Mouse (Mus musculus) midbrain, embryonic 11.5 days (tissue): ENCODE results near the gene Zic5. TPM values are rescaled to one million over a fixed set of nuclear protein-coding genes. Genes with fewer than 3 reads are reported as not detected.
A peak's percentile ranks its signal among the peaks of the same experiment; 100 is the strongest.
"Not testable (repeated sequence)": the region's sequence is repeated elsewhere in the genome, so short reads cannot be mapped to it uniquely, and the experiment has no call there.

ENCODE experiments used
- ATAC-seq: fragments of 200-750 bp; cut with Nextera tagmentation; 2 replicates; pipeline ENCODE4 v1.8.0; 2017; ENCODE audit warnings: moderate TSS enrichment, moderate library complexity; ENCODE audit not compliant: low FRiP score
- DNase-seq: peaks from one replicate; pipeline ENCODE4 v3.0.0; 2015; ENCODE audit warnings: low spot score; ENCODE audit errors: missing footprints
- H3K27ac ChIP-seq: fragments of 300-500 bp; sonication (generic); 2 replicates; pipeline ENCODE4 v1.5.1; 2014; ENCODE audit warnings: low read depth, low read length
- H3K27me3 ChIP-seq: fragments of 300-500 bp; sonication (generic); 2 replicates; pipeline ENCODE4 v1.6.1; 2014; ENCODE audit warnings: mild to moderate bottlenecking, low read length, moderate library complexity, mixed read lengths; ENCODE audit not compliant: control insufficient read depth, insufficient read depth
- H3K36me3 ChIP-seq: fragments of 300-500 bp; sonication (generic); 2 replicates; pipeline ENCODE4 v1.6.1; 2014; ENCODE audit warnings: mild to moderate bottlenecking, low read length, moderate library complexity, mixed read lengths; ENCODE audit not compliant: control insufficient read depth, insufficient read depth
- H3K4me1 ChIP-seq: fragments of 300-500 bp; sonication (generic); 2 replicates; pipeline ENCODE4 v1.6.1; 2014; ENCODE audit warnings: low read length; ENCODE audit not compliant: control insufficient read depth, insufficient read depth
- H3K4me2 ChIP-seq: fragments of 300-500 bp; sonication (generic); 2 replicates; pipeline ENCODE4 v1.6.1; 2014; ENCODE audit warnings: mild to moderate bottlenecking, moderate library complexity
- H3K4me3 ChIP-seq: fragments of 300-500 bp; sonication (generic); 2 replicates; pipeline ENCODE4 v1.5.1; 2014; ENCODE audit warnings: low read depth, low read length
- H3K9ac ChIP-seq: fragments of 300-500 bp; sonication (generic); 2 replicates; pipeline ENCODE4 v1.6.1; 2014; ENCODE audit warnings: low read length
- H3K9me3 ChIP-seq: fragments of 300-500 bp; sonication (generic); 2 replicates; pipeline ENCODE4 v1.6.1; 2016; ENCODE audit warnings: low read length; ENCODE audit not compliant: control insufficient read depth
- WGBS: fragments of 180-500 bp; shearing (Covaris S2); extraction: QIAGEN DNeasy Blood & Tissue Kit; methylation state at CpG from one replicate; pipeline ENCODE4 v1.1.7; 2014; 5-methylcytosine and 5-hydroxymethylcytosine counted together
- polyA plus RNA-seq: library from polyadenylated mRNA; unstranded; fragments of >200 nt; fragmentation: Nextera tagmentation; extraction: Ambion mirVana; gene quantifications from 2 replicates; pipeline ENCODE4 v1.2.1, GENCODE M21; 2014

Gene Zic5
- polyA plus RNA-seq, 1 experiment from 2014 or later, result 14.6 TPM

- peak overlapping the region; percentile 79 for H3K4me2 ChIP-seq
Observed at GRCm38 (mm10) chr14:122461966-122462365, 3.5 kb downstream of the Zic5 start.

GRCm38 (mm10) chr14:122461500-122461899 is 4.0 kb downstream of the Zic5 start:
- Histone ChIP-seq H3K4me1 (peaks cover 17% of the 10 kb centered on the region), H3K27me3 (peaks cover 46% of the 10 kb centered on the region), H3K27ac (peak overlapping the region; percentile 95; the same call in 1 of the 2 replicates), H3K9me3 (no peaks in the 10 kb centered on the region), H3K4me2 (peak overlapping the region; percentile 79), H3K4me3 (peak overlapping the region; percentile 70), H3K9ac (peak overlapping the region; percentile 91), H3K36me3 (no peaks in the 10 kb centered on the region)
- ATAC-seq (no peak), DNase-seq (no peak)
- WGBS, result 12% methylated on average over 3 of the region's 3 CpGs

More at GRCm38 (mm10) chr14:122461966-122462365, 3.5 kb downstream of the Zic5 start:
- Histone ChIP-seq H3K9ac (peak overlapping the region; percentile 91), H3K4me3 (peak overlapping the region; percentile 70), H3K4me1 (peaks cover 16% of the 10 kb centered on the region), H3K27me3 (peaks cover 50% of the 10 kb centered on the region), H3K9me3 (no peaks in the 10 kb centered on the region), H3K27ac (peak overlapping the region; percentile 95), H3K36me3 (no peaks in the 10 kb centered on the region)
- ATAC-seq (no peak), DNase-seq (peak; percentile 95)
- 4% methylated on average over 9 of the region's 9 CpGs for WGBS

GRCm38 (mm10) chr14:122460226-122460625 is 5.3 kb downstream of the Zic5 start:
- Histone ChIP-seq H3K9ac (peak overlapping the region; percentile 59), H3K27me3 (peaks cover 39% of the 10 kb centered on the region), H3K4me1 (peaks cover 24% of the 10 kb centered on the region), H3K4me2 (peak overlapping the region; percentile 43), H3K27ac (no peak overlapping the region), H3K4me3 (peak overlapping the region; percentile 27), H3K9me3 (no peaks in the 10 kb centered on the region), H3K36me3 (no peaks in the 10 kb centered on the region)
- DNase-seq (peak; percentile 89), ATAC-seq (no peak)
- WGBS, result 46% methylated on average over 5 of the region's 5 CpGs

- Histone ChIP-seq H3K4me3 (peak overlapping the region; percentile 27; the same call in 1 of the 2 replicates), H3K9ac (peak overlapping the region; percentile 59; the same call in 1 of the 2 replicates), H3K27ac (no peak overlapping the region), H3K9me3 (no peaks in the 10 kb centered on the region), H3K4me1 (peaks cover 20% of the 10 kb centered on the region), H3K4me2 (peak overlapping the region; percentile 43), H3K36me3 (no peaks in the 10 kb centered on the region), H3K27me3 (peaks cover 34% of the 10 kb centered on the region)
- WGBS, result 78% methylated on average over 1 of the region's 1 CpGs
- no peak for DNase-seq
- ATAC-seq, result no peak
Observed at GRCm38 (mm10) chr14:122459776-122460175, 5.7 kb downstream of the Zic5 start.

- H3K4me3 ChIP-seq, H3K27ac ChIP-seq, DNase-seq, H3K36me3 ChIP-seq, ATAC-seq, H3K9me3 ChIP-seq, H3K9ac ChIP-seq: not testable (repeated sequence)
- 77% methylated on average over 10 of the region's 12 CpGs for WGBS
- peaks cover 20% of the 10 kb centered on the region for H3K4me1 ChIP-seq
- peak overlapping the region; percentile 43 for H3K4me2 ChIP-seq
- peaks cover 34% of the 10 kb centered on the region for H3K27me3 ChIP-seq
Observed at GRCm38 (mm10) chr14:122459332-122459731, 6.1 kb downstream of the Zic5 start.

- WGBS, result 15% methylated on average over 4 of the region's 4 CpGs
- Histone ChIP-seq H3K4me1 (peaks cover 50% of the 10 kb centered on the region), H3K27ac (peak overlapping the region; percentile 6; the same call in 1 of the 2 replicates), H3K36me3 (no peaks in the 10 kb centered on the region), H3K4me2 (no peak overlapping the region), H3K9ac (no peak overlapping the region), H3K4me3 (no peak overlapping the region), H3K9me3 (no peaks in the 10 kb centered on the region), H3K27me3 (peaks cover 33% of the 10 kb centered on the region)
- ATAC-seq (no peak), DNase-seq (peak; percentile 91)
Observed at GRCm38 (mm10) chr14:122455562-122455958, 9.9 kb downstream of the Zic5 start.

GRCm38 (mm10) chr14:122454901-122455561 is 10.4 kb downstream of the Zic5 start:
- Histone ChIP-seq H3K36me3 (no peaks in the 10 kb centered on the region), H3K9ac (no peak overlapping the region), H3K27ac (peak overlapping the region; percentile 32), H3K9me3 (no peaks in the 10 kb centered on the region), H3K4me1 (peaks cover 52% of the 10 kb centered on the region), H3K27me3 (peaks cover 33% of the 10 kb centered on the region), H3K4me3 (no peak overlapping the region), H3K4me2 (no peak overlapping the region)
- ATAC-seq, result no peak
- 12% methylated on average over 10 of the region's 10 CpGs for WGBS
- DNase-seq, result peak; percentile 92

- 3% methylated on average over 12 of the region's 12 CpGs for WGBS
- H3K4me2 ChIP-seq, result peak overlapping the region; percentile 41
- H3K4me3 ChIP-seq, result peak overlapping the region; percentile 9; the same call in 1 of the 2 replicates
- peaks cover 57% of the 10 kb centered on the region for H3K4me1 ChIP-seq
- peaks cover 41% of the 10 kb centered on the region for H3K27me3 ChIP-seq
- peak overlapping the region; percentile 85 for H3K27ac ChIP-seq
- DNase-seq (peak; percentile 92), ATAC-seq (peak; percentile 50)
- H3K9ac ChIP-seq, result peak overlapping the region; percentile 24; the same call in 1 of the 2 replicates
- no peaks in the 10 kb centered on the region for H3K36me3 ChIP-seq
- H3K9me3 ChIP-seq, result no peaks in the 10 kb centered on the region
Observed at GRCm38 (mm10) chr14:122453996-122454738, 11.3 kb downstream of the Zic5 start.
